ENCODE assay signal across 12 mouse cellular contexts in the genomic region with DNA sequence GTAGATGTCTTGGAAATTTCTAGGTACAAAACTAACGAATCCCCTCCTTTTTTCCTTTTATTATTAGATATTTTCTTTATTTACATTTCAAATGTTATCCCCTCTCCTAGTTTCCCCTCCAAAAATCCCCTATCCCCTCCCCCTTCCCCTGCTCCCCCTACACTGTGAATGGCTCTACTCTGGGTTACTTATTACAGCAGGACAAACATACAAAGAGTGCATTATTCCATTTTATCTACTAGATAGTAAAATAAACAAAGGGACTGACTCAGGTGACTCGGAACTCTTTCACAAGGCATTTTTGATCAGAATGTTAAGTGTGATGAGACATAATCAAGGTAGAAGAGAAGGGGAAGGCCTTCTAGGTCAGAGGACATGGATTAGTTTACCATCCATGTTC.
"Had no signal": no experiment of that assay in that cellular context is flagged by ENCODE, and none has a peak within 500 bp of the region (broad histone marks: within the 10 kb centered on the region; RNA-seq: fewer than 3 reads in every experiment).

No protein-coding gene starts in this region.

- H3K4me2 ChIP-seq: lung, embryonic 14.5 days; midbrain, embryonic 12.5 days; midbrain, embryonic 15.5 days; neural tube, embryonic 12.5 days had no signal

- DNase-seq: lung, adult 18-20 months; lung, embryonic 14.5 days; lung, postnatal 10 days; lung, postnatal 4 days; right cerebral cortex, postnatal 14 days; thymus, adult 18-20 months; thymus, postnatal 14 days; thymus, postnatal 36 days had no signal

- H3K9me3 ChIP-seq: midbrain, embryonic 10.5 days; midbrain, embryonic 12.5 days; midbrain, embryonic 15.5 days; neural tube, embryonic 12.5 days had no signal

- H3K9ac ChIP-seq: lung, embryonic 14.5 days; midbrain, embryonic 12.5 days; midbrain, embryonic 15.5 days; neural tube, embryonic 12.5 days had no signal

- H3K27me3 ChIP-seq: midbrain, embryonic 12.5 days; midbrain, embryonic 15.5 days; neural tube, embryonic 12.5 days had no signal

- H3K36me3 ChIP-seq: midbrain, embryonic 10.5 days; midbrain, embryonic 12.5 days; midbrain, embryonic 15.5 days; neural tube, embryonic 12.5 days had no signal

- ATAC-seq: midbrain, embryonic 15.5 days had no signal

- H3K4me3 ChIP-seq: midbrain, embryonic 10.5 days; midbrain, embryonic 12.5 days; midbrain, embryonic 15.5 days; neural tube, embryonic 12.5 days had no signal

- H3K4me1 ChIP-seq: midbrain, embryonic 10.5 days; midbrain, embryonic 12.5 days; midbrain, embryonic 15.5 days; neural tube, embryonic 12.5 days had no signal

- H3K27ac ChIP-seq: midbrain, embryonic 10.5 days; midbrain, embryonic 12.5 days; midbrain, embryonic 15.5 days; neural tube, embryonic 12.5 days had no signal
